Mouse (Mus musculus) intestine, embryonic 14.5 days (tissue): ENCODE results near the gene Ppp2r3a. TPM values are rescaled to one million over a fixed set of nuclear protein-coding genes. Genes with fewer than 3 reads are reported as not detected.

Experiments
- polyA plus RNA-seq: library from polyadenylated mRNA; unstranded; fragments of >200 nt; fragmentation: Nextera tagmentation; extraction: Ambion mirVana; gene quantifications from 2 replicates; pipeline ENCODE4 v1.2.1, GENCODE M21; 2014

Gene Ppp2r3a
- polyA plus RNA-seq, 1 experiment from 2014 or later, result 14.1 TPM

Other genes with a start within 250 kb of the Ppp2r3a start
- gene Pccb, start 216.9 kb downstream of the Ppp2r3a start, polyA plus RNA-seq, result 24.7 and 26.4 TPM in 2 replicates
- 5.8 and 7.0 TPM in 2 replicates for gene Msl2, start 177.7 kb downstream of the Ppp2r3a start, polyA plus RNA-seq